Mouse (Mus musculus): ENCODE measurements around the gene Prss46.

DNA sequence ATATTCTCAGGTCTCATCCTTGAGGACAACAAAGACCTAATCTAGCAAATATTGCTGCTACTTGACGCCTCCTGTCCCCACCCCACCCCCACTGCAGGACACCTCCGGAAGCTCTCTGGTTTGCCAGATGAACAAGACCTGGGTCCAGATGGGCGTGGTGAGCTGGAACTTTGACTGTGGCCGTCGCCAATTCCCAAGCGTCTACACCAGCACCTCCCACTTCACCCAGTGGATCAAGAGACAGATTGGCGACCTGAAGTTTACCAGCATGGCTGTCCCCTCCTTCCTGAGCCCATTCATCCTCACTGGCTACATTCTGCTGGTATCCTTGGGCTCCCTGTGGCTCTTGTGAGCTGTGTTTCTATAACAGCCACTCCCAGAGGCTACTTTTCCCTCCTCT, 11.6 kb downstream of the Prss46 start:
- TF ChIP-seq CTCF (IDR thresholded peaks at IDR 0.05; ENCODE audit: low read depth): no peak
- TF ChIP-seq EP300 (IDR thresholded peaks at IDR 0.05; ENCODE audit: low read depth): no peak
